Mouse (Mus musculus) ES-E14 (cell line): ENCODE measurements around the gene Elane. TPM values are rescaled to one million over a fixed set of nuclear protein-coding genes. Genes with fewer than 3 reads are reported as not detected.
A peak's percentile ranks its signal among the peaks of the same experiment; 100 is the strongest.

Experiments
- DNase-seq: peaks from one replicate; pipeline ENCODE4 v3.0.0-alpha.2; 2013; ENCODE audit warnings: low read depth, low spot score
- H3K27ac ChIP-seq: 2 replicates; pipeline ENCODE4 v1.5.1; 2012; ENCODE audit warnings: low read depth, mild to moderate bottlenecking, low read length, moderate library complexity, mixed read lengths; ENCODE audit not compliant: poor library complexity, insufficient read depth, severe bottlenecking
- H3K36me3 ChIP-seq: 2 replicates; pipeline ENCODE4 v1.6.1; 2012; ENCODE audit warnings: mild to moderate bottlenecking, low read length, moderate library complexity, mixed read lengths; ENCODE audit not compliant: control insufficient read depth, poor library complexity, insufficient read depth, severe bottlenecking
- H3K4me1 ChIP-seq, 2 experiments: fragments of 150-350 bp in 1 of 2; sonication (generic) in 1 of 2; 2 replicates each; pipeline ENCODE4 v1.6.1; 2012; ENCODE audit warnings: low read length in 2 of 2, mild to moderate bottlenecking in 1 of 2, mixed read lengths in 1 of 2; ENCODE audit not compliant: control insufficient read depth in 2 of 2, insufficient read depth in 2 of 2, poor library complexity in 1 of 2
- H3K4me3 ChIP-seq, 2 experiments: fragments of 150-350 bp in 1 of 2; sonication (generic) in 1 of 2; 2 replicates each; pipeline ENCODE4 v1.5.1; 2012; ENCODE audit warnings: low read length in 2 of 2, low read depth in 1 of 2, mild to moderate bottlenecking in 1 of 2, mixed read lengths in 1 of 2; ENCODE audit not compliant: insufficient read depth in 1 of 2, poor library complexity in 1 of 2, severe bottlenecking in 1 of 2
- H3K9ac ChIP-seq: 2 replicates; pipeline ENCODE4 v1.6.1; 2012; ENCODE audit warnings: low read depth, mild to moderate bottlenecking, low read length, mixed read lengths; ENCODE audit not compliant: poor library complexity, insufficient read depth, severe bottlenecking
- H3K9me3 ChIP-seq: fragments of 150-350 bp; sonication (generic); 2 replicates; pipeline ENCODE4 v1.6.1; 2012; ENCODE audit warnings: low read depth, mild to moderate bottlenecking, low read length; ENCODE audit not compliant: control insufficient read depth, insufficient read depth
- CHD2 ChIP-seq: IDR thresholded peaks from 2 replicates; pipeline ENCODE4 v1.6.1; 2014; ENCODE audit warnings: mild to moderate bottlenecking, low read depth, low read length, inconsistent platforms
- HCFC1 ChIP-seq: IDR thresholded peaks from 2 replicates; pipeline ENCODE4 v1.6.1; 2012; ENCODE audit warnings: low read length, inconsistent platforms, borderline replicate concordance; ENCODE audit not compliant: insufficient read depth
- MAFK ChIP-seq: IDR thresholded peaks from 2 replicates; pipeline ENCODE4 v1.6.1; 2014; ENCODE audit warnings: mild to moderate bottlenecking, low read depth, low read length, inconsistent platforms; ENCODE audit not compliant: insufficient read depth
- ZC3H11A ChIP-seq: IDR thresholded peaks from 2 replicates; pipeline ENCODE4 v1.6.1; 2012; ENCODE audit warnings: low read depth, mild to moderate bottlenecking, inconsistent platforms, low read length, borderline replicate concordance
- ZNF384 ChIP-seq: IDR thresholded peaks from 2 replicates; pipeline ENCODE4 v1.6.1; 2012; ENCODE audit warnings: low read depth, low read length, inconsistent platforms
- in situ Hi-C, 2 experiments: fragments of 600-800 bp; cut with MboI; formaldehyde crosslinking; loops; one replicate each; pipeline ENCODE4 v1.15.1; 2025; ENCODE audit warnings: low sequenced_read_pairs in 2 of 2, inconsistent platforms in 1 of 2; ENCODE audit not compliant: unreplicated experiment in 2 of 2
- total RNA-seq: library from RNA; depleted of rRNA; stranded (reverse); fragments of 300-350 nt; gene quantifications from 2 replicates; pipeline ENCODE4 v1.2.3, GENCODE M21; 2012

The Elane gene
- total RNA-seq, 1 experiment = not detected

DNA sequence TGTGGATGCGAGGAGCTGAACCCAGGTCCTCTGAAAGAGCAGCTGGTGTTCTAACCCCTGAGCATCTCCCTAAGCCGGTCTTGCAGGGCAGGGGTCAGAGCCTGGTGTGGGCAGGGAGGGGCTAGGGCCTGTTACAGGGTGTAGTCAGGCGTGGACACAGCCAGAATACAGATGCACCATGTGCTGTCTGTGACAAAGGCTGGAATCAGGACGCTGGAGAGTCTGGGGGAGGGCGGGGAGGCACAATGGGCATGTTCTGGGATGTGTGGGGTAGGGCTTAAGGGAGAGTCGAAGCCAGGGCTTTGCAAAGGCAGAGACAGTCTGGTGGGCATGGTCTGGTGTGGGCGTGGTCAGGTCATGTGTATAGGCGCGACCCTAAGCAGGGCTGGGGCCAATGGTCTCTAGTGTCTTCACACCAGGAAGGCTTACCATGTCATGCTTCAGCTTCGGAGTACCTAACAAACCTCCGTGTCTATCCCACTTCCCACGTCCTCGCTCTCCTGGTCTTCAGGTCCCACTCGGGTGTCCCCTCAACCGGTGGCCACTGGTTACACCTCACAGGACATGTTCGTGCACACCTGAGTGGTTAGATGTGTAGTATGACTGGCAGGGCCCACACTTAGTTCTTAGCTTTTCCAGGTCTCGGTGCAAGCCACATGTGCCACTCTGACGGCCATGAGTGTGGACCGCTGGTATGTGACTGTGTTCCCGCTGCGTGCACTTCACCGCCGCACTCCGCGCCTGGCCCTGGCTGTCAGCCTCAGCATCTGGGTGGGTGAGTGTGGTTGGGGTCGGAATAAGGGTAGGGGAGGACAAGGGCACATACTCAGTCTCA lies 34.2 kb downstream of the Elane start:
- H3K4me3 ChIP-seq = peak overlapping the region; percentile 13 to 56; a peak in 2 of 4 replicates
- DNase-seq = no peak
- no peak for TF ChIP-seq MAFK
- no peaks in the 10 kb centered on the region for H3K9me3 ChIP-seq
- peaks cover 3 to 21% of the 10 kb centered on the region in 2 experiments; a peak in 2 of 4 replicates for H3K4me1 ChIP-seq
- H3K36me3 ChIP-seq = no peaks in the 10 kb centered on the region
- in situ Hi-C loops = no loop called here
- H3K27ac ChIP-seq = no peak overlapping the region
- H3K9ac ChIP-seq = no peak overlapping the region

- peaks cover 3 to 20% of the 10 kb centered on the region in 2 experiments; a peak in 2 of 4 replicates for H3K4me1 ChIP-seq
Observed at GRCm38 (mm10) chr10:79920958-79921535, 35.0 kb downstream of the Elane start, which contains the start of gene R3hdm4. R3hdm4 (minus strand) TSS chr10:79921208.

DNA sequence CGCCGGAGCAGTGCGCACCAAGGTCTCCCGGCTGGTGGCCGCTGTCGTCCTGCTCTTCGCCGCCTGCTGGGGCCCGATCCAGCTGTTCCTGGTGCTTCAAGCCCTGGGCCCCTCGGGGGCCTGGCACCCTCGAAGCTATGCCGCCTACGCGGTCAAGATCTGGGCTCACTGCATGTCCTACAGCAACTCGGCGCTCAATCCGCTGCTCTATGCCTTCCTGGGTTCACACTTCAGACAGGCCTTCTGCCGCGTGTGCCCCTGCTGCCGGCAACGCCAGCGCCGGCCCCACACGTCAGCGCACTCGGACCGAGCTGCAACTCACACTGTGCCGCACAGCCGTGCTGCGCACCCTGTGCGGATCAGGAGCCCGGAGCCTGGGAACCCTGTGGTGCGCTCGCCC lies 35.5 kb downstream of the Elane start:
- no peak for DNase-seq
- no peak for TF ChIP-seq CHD2

More at GRCm38 (mm10) chr10:79920958-79921535, 35.0 kb downstream of the Elane start, which contains the start of gene R3hdm4:
- Histone ChIP-seq H3K36me3 (no peaks in the 10 kb centered on the region), H3K4me3 (peak within 1 kb of the TSS; percentile 25 to 56), H3K9me3 (no peaks in the 10 kb centered on the region), H3K27ac (no peak within 1 kb of the TSS), H3K9ac (peak within 1 kb of the TSS; percentile 45)
- no peak for DNase-seq
- TF ChIP-seq HCFC1 (no peak), CHD2 (no peak), ZNF384 (no peak), ZC3H11A (no peak), MAFK (no peak)
- in situ Hi-C loops = no loop called here

DNA sequence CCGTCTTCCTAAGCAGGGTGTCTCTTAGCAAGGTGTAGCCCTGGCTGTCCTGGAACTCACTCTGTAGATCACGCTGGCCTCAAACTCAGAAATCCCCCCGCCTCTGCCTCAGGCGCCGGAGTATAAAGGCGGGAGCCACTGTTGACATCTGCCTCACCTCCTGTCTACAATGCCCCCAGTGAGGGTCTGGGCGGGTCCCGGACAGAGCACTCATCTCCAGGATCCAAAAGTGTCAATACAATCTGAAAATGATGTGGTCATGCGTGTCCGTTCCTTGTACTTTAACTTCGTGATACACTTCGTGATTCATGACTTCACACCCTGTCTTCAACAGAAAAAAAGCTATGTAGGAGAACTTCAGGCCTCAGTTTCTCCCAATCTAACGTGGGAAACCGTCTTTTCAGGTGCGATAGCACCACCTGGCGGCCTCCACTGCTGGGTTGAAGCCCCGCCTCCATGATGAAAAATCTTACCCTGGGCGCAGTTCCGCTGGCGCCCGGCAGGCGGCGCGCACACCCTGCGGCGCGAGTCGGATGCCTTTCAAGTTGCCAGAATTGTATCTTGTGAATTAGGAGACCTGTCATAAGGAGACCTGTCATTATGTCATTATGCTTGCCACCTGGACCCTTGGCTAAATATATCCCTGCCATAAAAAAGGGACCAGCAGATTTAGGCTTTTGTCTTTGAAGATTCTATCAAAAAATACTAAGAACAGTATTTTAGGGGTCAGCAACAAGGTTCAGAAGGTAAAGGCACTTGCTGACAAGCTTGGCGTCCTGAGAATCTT lies 39.1 kb downstream of the Elane start:
- H3K9me3 ChIP-seq = no peaks in the 10 kb centered on the region
- TF ChIP-seq MAFK = no peak
- no peak for TF ChIP-seq CHD2
- peak; percentile 69; the same call in 1 of the 2 replicates for TF ChIP-seq HCFC1
- no peak for TF ChIP-seq ZNF384
- TF ChIP-seq ZC3H11A = peak; percentile 96
- no peak overlapping the region for H3K4me3 ChIP-seq
- peak; percentile 78 for DNase-seq
- no peak overlapping the region for H3K27ac ChIP-seq
- no peak overlapping the region for H3K9ac ChIP-seq
- in situ Hi-C loops = no loop called here
- H3K4me1 ChIP-seq = peaks cover 3 to 16% of the 10 kb centered on the region in 2 experiments; a peak in 2 of 4 replicates
- no peaks in the 10 kb centered on the region for H3K36me3 ChIP-seq

More for the DNA sequence above, 35.5 kb downstream of the Elane start:
- Histone ChIP-seq H3K9me3 (no peaks in the 10 kb centered on the region), H3K4me3 (peak overlapping the region; percentile 25 to 56; a peak in 3 of 4 replicates), H3K4me1 (peaks cover 3 to 20% of the 10 kb centered on the region in 2 experiments; a peak in 2 of 4 replicates), H3K27ac (no peak overlapping the region), H3K9ac (peak overlapping the region; percentile 45), H3K36me3 (no peaks in the 10 kb centered on the region)
- in situ Hi-C loops = no loop called here
